Mouse (Mus musculus) left cerebral cortex, postnatal 4 days (tissue): ENCODE data around the gene Ntrk2. TPM values are rescaled to one million over a fixed set of nuclear protein-coding genes. Genes with fewer than 3 reads are reported as not detected.
"Not testable (repeated sequence)": the region's sequence is repeated elsewhere in the genome, so short reads cannot be mapped to it uniquely, and the experiment has no call there.

ENCODE experiments used
- DNase-seq: peaks from one replicate; pipeline ENCODE4 v3.0.0-alpha.2; 2022
- intact Hi-C: fragments of 180-260 bp; cut with DNase I; formaldehyde crosslinking; loops from one replicate; pipeline ENCODE4 v1.15.1; 2025
- total RNA-seq, 2 experiments: library from RNA; stranded (reverse); gene quantifications; 2 replicates each; pipeline ENCODE4 v1.2.3; 2021

Gene Ntrk2
- total RNA-seq, 2 experiments from 2014 or later: 288 to 312 TPM

GRCm38 (mm10) chr13:59025653-59026052 is 219.3 kb downstream of the Ntrk2 start:
- DNase-seq: no peak
- intact Hi-C loops: no loop called here

- no peak for DNase-seq
- intact Hi-C loops: no loop called here
Measured at GRCm38 (mm10) chr13:59027436-59027835, 221.1 kb downstream of the Ntrk2 start.

- DNase-seq: no peak
- intact Hi-C loops: no loop called here
Measured at GRCm38 (mm10) chr13:59028546-59028945, 222.2 kb downstream of the Ntrk2 start.

- intact Hi-C loops: no loop called here
- no peak for DNase-seq
Measured at GRCm38 (mm10) chr13:59030574-59030973, 224.2 kb downstream of the Ntrk2 start.

DNA sequence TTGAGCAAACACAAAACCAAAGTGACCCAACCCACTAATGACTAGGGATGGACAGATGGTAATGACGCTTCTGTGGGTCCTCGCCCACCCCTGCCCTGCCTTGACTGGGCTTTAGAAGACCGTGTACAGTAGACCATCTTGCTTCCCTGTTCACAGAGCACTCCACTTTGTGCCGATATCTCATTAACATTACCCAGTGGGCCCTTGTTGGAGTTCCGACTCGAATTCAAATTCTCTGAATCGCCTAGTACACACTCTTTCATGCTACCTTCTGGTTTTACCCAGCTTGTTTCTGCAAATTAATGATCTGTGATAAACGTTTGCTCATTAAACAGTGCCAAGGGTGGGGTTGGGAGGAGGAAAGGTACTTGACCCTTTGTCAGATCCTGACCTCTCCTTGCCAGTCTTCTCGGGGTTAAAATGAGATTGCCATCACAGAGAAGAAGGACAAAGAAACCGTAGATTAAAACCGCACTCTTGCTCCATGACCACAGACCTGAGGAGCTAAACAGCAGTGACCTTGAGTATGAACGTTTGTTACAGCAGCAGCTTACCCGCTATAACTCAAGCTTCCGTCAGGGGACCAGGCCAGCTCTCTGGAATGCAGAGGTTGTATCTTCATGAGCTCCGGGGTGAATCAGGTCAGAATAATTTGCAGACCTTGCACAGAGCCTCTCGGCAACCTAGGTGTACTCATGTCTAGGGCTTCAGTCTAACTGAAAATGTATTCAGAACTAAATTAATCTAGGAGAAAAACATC is 234.0 kb downstream of the Ntrk2 start:
- intact Hi-C loops: no loop called here
- DNase-seq: no peak

DNA sequence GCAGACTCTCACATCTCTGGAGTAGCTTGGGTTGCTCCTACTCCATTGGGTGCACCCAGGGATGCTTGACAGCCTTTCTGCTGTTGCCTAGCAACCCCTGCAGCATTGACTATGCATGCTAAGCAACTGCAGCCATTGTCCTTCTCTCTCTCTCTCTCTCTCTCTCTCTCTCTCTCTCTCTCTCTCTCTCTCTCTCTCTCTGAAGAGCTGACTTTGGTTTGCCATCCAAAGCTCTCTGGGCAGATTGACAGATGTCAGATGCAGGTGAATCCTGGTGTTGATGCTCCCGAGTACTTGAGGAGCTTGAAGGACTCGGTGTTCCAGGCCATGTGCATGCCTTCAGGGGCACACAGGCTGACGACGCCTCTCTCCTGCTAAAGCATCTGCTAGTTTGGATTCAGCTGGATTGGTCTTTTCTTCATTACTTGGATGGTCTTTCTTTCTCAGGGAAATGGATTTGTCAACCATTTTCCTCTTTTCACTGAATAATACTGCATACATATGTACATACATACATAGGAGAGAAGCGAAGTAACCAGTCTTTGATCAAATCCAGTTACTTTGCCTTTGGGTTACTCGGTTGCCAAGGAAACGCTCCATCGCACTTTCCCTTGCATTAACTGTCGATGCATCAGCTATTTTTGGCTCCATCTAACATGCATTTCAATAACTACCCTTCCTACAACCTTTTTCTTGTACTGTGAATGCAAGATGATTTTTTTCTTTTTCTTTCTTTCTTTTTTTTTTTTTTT is 234.8 kb downstream of the Ntrk2 start:
- intact Hi-C loops: no loop called here

GRCm38 (mm10) chr13:59052188-59052587 is 245.8 kb downstream of the Ntrk2 start:
- no peak for DNase-seq
- intact Hi-C loops: no loop called here

More for the DNA sequence above, 234.8 kb downstream of the Ntrk2 start:
- DNase-seq: peak; percentile 71

GRCm38 (mm10) chr13:59054331-59054730 is 248.0 kb downstream of the Ntrk2 start:
- DNase-seq, intact Hi-C loops: not testable (repeated sequence)

- DNase-seq: peak; percentile 83
- intact Hi-C loops: no loop called here
Measured at GRCm38 (mm10) chr13:59056859-59057258, 250.5 kb downstream of the Ntrk2 start.

GRCm38 (mm10) chr13:59057886-59058285 is 251.5 kb downstream of the Ntrk2 start:
- intact Hi-C loops: no loop called here
- DNase-seq: peak; percentile 68

GRCm38 (mm10) chr13:59059118-59059517 is 252.7 kb downstream of the Ntrk2 start:
- intact Hi-C loops: no loop called here
- DNase-seq: no peak

DNA sequence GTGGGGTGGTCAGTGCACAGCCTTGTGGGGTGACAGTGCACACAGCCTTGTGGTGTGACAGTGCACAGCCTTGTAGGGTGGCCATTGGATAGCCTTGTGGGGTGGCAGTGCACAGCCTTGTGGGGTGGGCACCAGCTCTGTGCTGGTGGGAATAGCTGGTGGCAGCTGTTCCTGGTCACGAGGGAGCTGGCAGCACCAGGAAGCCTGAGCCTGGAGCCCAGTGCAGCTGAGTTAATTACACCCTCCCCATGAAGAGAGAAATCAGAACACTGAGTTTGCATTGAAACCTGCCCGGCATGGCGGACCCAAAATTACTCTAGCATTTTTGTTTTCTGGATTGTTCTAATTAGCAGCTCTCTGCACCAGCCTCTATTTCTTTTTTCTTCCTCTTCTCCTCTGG is 259.3 kb downstream of the Ntrk2 start:
- intact Hi-C loops: no loop called here
- DNase-seq: no peak

DNA sequence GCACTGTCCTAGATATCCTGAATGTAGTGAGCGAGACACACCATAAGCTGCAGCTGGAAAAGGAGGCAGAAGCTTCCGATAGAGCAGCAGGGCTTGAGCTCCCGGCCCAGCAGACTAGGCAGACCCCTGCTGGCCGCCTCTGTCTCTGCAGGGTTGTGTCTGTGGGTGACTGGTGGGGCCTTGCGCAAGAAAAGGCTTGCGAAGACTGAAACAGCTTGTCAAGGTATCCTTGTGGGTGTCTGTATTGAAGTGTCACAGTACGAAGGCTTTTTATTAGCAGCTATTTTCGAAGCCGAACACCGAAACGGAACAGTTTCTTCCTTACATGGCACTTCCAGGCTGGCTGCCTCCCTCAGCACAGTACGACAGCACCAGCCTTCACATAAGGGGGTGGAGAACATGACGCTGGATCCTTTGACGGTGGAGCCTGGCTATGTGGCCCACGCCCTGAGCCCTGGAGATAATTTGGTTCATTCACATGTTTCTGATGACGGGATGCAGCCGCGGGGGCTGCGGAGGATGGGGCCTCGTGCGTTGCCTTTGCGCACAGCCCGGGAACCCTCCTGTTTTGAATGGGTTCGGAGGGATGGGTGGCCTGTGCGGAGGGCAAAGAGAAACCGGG is 267.4 kb downstream of the Ntrk2 start:
- intact Hi-C loops: loop anchor here (5.0 kb wide), 1 partner anchor 266 kb away; the partner anchor contains the start of gene Ntrk2
- DNase-seq: peak; percentile 82

- DNase-seq: no peak
- intact Hi-C loops: no loop called here
Measured at GRCm38 (mm10) chr13:59076489-59076888, 270.1 kb downstream of the Ntrk2 start.

GRCm38 (mm10) chr13:59079761-59080461 is 273.5 kb downstream of the Ntrk2 start:
- peak; percentile 41 for DNase-seq
- intact Hi-C loops: no loop called here

DNA sequence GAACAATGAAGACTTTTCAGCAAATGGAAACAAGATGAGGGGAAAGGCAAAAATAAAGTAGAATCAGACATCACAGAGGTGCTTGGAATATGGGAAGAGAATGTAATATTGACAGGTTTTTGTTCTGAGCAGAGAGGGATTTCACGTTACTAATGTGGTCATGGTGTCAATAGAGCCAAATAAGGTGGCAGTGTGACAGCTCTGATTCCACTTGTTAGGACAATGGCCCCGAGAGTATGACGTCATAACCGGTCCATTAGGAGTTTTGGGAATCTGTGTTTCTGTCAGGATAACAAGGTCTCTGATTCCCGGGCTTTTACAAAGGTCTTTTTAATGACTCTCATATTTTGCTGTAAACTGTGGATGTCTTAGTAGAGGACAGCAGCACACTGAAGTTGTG is 274.1 kb downstream of the Ntrk2 start:
- intact Hi-C loops: no loop called here
- no peak for DNase-seq

DNA sequence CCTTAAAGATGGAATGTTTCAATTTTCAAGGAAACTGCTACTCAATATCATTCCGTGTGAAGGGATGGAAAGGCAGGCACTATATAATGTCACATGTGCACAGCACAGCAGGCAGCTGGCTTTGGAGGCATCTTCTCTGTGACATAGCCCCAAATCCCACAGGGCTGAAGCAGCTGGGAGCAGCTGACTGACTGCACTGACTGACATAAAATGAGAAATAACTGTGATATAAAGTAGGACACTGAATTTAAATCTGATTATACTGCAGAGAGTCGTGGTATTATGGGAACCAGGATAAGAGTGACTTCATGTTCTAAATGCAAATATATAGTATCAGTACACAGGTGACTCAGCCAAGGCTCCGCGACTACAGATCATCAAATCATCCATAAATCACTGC is 282.6 kb downstream of the Ntrk2 start:
- DNase-seq: no peak
- intact Hi-C loops: no loop called here

GRCm38 (mm10) chr13:59091138-59091971 is 285.0 kb downstream of the Ntrk2 start:
- intact Hi-C loops: no loop called here
- peak; percentile 31 for DNase-seq

DNA sequence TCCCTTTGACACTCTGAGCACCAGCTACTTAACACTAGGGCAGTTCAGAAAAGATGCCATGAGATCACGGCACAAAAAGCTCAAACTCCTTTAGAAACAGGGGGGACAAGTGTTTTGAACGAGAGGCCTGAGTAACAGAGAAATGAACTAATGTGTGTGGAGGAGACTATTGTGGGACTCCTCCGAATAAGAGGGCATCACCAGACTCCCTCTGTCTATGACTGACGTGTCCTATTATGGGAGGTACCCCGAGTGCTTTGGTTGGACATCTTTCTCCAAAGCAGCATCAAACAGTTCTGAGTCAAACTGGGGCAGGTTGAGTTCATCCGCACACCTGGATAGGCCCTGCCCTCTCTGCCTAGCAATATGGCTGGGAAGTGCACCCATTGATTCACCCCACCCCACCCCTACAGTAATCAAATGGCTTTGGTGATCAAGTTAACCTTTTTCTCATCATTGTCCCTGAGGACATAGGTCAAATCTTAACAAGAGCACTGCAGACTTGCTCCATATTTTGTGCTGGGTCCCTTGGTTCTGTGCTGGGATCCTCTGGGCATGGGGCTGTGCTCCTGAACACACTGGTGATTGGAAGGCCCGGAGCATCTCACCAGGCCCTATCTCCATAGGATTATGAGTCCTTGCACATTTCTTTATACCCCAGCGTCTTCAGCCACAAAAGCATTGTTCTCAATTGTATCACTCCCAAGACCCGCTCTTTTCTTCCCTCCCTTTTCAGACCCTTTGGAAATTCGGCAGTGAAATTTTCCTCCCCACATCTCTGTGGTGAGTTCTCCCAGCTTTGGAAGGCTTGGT is 285.9 kb downstream of the Ntrk2 start:
- intact Hi-C loops: no loop called here
- DNase-seq: no peak
